Mouse (Mus musculus) thymus, adult 2 months (tissue): ENCODE measurements around the gene Fer1l4. TPM values are rescaled to one million over a fixed set of nuclear protein-coding genes. Genes with fewer than 3 reads are reported as not detected.

Experiments used
- DNase-seq: peaks from one replicate; pipeline ENCODE4 v3.0.0; 2021
- H3K27ac ChIP-seq: fragments of 200-500 bp; 2 replicates; pipeline ENCODE4 v1.5.1; 2012; ENCODE audit warnings: low read length, control low read depth; ENCODE audit not compliant: control insufficient read depth, insufficient read depth
- H3K27me3 ChIP-seq: fragments of 200-500 bp; 2 replicates; pipeline ENCODE4 v1.6.1; 2012; ENCODE audit warnings: mild to moderate bottlenecking, low read length, moderate library complexity, mixed read lengths; ENCODE audit not compliant: control insufficient read depth, insufficient read depth
- H3K36me3 ChIP-seq: fragments of 200-500 bp; 2 replicates; pipeline ENCODE4 v1.6.1; 2012; ENCODE audit warnings: mild to moderate bottlenecking, low read length, moderate library complexity; ENCODE audit not compliant: control insufficient read depth, insufficient read depth
- H3K4me1 ChIP-seq: fragments of 200-500 bp; replicated peaks from 2 replicates; pipeline ENCODE4 v1.6.1; 2012; ENCODE audit warnings: low read length; ENCODE audit not compliant: control insufficient read depth, insufficient read depth
- H3K4me3 ChIP-seq: fragments of 200-500 bp; 2 replicates; pipeline ENCODE4 v1.5.1; 2012; ENCODE audit warnings: mild to moderate bottlenecking, low read length, control low read depth, moderate library complexity; ENCODE audit not compliant: control insufficient read depth, insufficient read depth
- CTCF ChIP-seq: fragments of 200-500 bp; IDR thresholded peaks from 2 replicates; pipeline ENCODE4 v1.5.1; 2012; ENCODE audit warnings: mild to moderate bottlenecking, control low read depth, low read length, moderate library complexity, borderline replicate concordance; ENCODE audit not compliant: control insufficient read depth, poor library complexity, insufficient read depth; ENCODE audit errors: extremely low read depth
- POLR2A ChIP-seq: fragments of 200-500 bp; IDR thresholded peaks from 2 replicates; pipeline ENCODE4 v1.6.1; 2012; ENCODE audit warnings: mild to moderate bottlenecking, low read length, control low read depth, moderate library complexity; ENCODE audit not compliant: control insufficient read depth, poor library complexity, insufficient read depth; ENCODE audit errors: extremely low read depth
- WGBS: fragments of 180-500 bp; shearing (Covaris S2); methylation state at CpG from one replicate; pipeline ENCODE4 v1.1.7; 2018; 5-methylcytosine and 5-hydroxymethylcytosine counted together
- polyA plus RNA-seq: library from polyadenylated mRNA; depleted of rRNA; stranded (reverse); fragments of >200 nt; gene quantifications from 2 replicates; pipeline ENCODE4 v1.2.3, GENCODE M21; 2012

Gene Fer1l4
- polyA plus RNA-seq, 1 experiment = 0.22 TPM

DNA sequence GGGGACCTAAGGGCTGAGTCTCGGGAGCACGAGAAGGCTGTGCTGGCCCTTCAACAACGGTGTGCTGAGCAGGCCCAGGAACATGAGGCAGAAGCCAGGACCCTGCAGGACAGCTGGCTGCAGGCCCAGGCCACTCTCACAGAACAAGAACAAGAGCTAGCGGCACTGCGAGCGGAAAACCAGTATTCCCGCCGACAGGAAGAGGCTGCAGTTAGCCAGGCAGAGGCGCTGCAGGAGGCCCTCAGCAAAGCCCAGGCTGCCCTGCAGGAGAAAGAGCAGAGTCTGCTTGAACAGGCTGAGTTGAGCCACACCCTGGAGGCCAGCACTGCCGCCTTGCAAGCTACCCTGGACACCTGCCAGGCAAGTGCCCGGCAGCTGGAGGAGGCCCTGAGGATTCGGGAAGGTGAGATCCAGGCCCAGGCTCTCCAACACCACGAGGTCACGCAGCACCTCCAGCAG is 60.9 kb downstream of the Fer1l4 start:
- 96% methylated on average over 14 of the region's 14 CpGs for WGBS
- no peak overlapping the region for H3K27ac ChIP-seq
- peaks cover 32% of the 10 kb centered on the region for H3K36me3 ChIP-seq
- H3K4me1 ChIP-seq = peaks cover 25% of the 10 kb centered on the region
- H3K4me3 ChIP-seq = no peak overlapping the region
- H3K27me3 ChIP-seq = no peaks in the 10 kb centered on the region
- TF ChIP-seq CTCF = no peak
- no peak for TF ChIP-seq POLR2A
- no peak for DNase-seq

DNA sequence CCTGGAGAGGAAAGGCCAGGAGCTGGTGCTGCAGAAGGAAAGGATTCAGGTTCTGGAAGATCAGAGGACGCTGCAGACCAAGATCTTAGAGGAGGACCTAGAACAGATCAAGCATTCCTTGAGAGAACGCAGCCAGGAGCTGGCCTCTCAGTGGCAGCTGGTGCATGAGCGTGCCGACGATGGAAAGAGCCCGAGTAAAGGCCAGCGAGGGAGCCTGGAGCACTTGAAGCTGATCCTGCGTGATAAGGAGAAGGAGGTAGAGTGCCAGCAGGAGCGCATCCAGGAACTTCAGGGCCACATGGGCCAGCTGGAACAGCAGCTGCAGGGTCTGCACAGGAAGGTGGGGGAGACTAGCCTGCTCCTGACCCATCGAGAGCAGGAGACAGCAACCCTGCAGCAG is 61.6 kb downstream of the Fer1l4 start:
- peaks cover 27% of the 10 kb centered on the region for H3K36me3 ChIP-seq

DNA sequence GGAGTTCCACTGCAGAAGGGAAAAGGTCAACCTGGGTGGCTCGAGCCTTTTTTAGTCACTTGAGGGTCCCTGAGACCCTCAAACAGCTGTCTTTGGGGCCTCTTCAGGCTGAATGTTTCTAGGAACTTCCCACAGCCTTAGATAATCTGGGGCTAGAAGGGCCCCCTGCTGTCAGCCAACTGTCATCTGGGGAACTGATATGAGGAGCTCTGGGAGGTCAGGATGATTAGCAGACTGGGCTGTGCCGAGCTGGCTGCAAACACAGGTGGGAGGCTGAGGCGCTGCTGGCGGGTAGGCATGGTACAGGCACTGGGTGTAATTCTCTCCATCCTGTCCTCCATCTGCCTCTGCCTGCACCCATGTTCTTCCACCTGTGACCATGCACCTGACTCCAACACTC is 63.7 kb downstream of the Fer1l4 start:
- no peak for DNase-seq
- H3K4me1 ChIP-seq = peaks cover 47% of the 10 kb centered on the region
- TF ChIP-seq POLR2A = no peak
- H3K27ac ChIP-seq = 0 out of 2 replicates have a peak overlapping the region, but pooled peaks have one; percentile 7
- H3K4me3 ChIP-seq = no peak overlapping the region
- H3K36me3 ChIP-seq = peaks cover 16% of the 10 kb centered on the region
- WGBS = 86% methylated on average over 4 of the region's 4 CpGs
- no peaks in the 10 kb centered on the region for H3K27me3 ChIP-seq

More for the DNA sequence above, 61.6 kb downstream of the Fer1l4 start:
- H3K27ac ChIP-seq = no peak overlapping the region
- H3K4me3 ChIP-seq = no peak overlapping the region
- WGBS = 96% methylated on average over 10 of the region's 10 CpGs
- DNase-seq = no peak
- no peaks in the 10 kb centered on the region for H3K27me3 ChIP-seq
- TF ChIP-seq POLR2A (no peak), CTCF (no peak)
- H3K4me1 ChIP-seq = peaks cover 32% of the 10 kb centered on the region

DNA sequence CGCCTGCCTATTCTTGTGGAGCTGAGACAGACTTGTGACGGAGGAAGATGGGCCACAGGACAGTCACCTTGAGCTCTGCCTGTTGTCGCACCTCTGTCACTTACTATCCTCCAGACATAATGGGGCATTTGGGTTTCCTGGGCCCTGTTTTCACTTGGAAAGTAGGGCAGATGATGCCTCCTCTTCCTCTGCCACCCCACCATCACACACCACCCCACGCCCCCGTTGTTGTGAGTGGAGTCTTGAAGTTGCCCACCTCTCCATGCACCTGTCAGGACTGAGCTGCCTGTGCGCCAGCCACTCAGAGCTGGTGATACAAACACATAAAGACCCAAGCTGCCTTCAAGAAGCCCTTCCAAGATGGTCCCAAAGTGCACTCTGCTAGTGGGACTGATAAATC is 65.6 kb downstream of the Fer1l4 start:
- 62% methylated on average over 6 of the region's 6 CpGs for WGBS
- Histone ChIP-seq H3K4me3 (no peak overlapping the region), H3K4me1 (peaks cover 53% of the 10 kb centered on the region), H3K27ac (peak overlapping the region; percentile 93), H3K27me3 (no peaks in the 10 kb centered on the region), H3K36me3 (peaks cover 18% of the 10 kb centered on the region)
- TF ChIP-seq POLR2A (no peak), CTCF (no peak)
- no peak for DNase-seq

DNA sequence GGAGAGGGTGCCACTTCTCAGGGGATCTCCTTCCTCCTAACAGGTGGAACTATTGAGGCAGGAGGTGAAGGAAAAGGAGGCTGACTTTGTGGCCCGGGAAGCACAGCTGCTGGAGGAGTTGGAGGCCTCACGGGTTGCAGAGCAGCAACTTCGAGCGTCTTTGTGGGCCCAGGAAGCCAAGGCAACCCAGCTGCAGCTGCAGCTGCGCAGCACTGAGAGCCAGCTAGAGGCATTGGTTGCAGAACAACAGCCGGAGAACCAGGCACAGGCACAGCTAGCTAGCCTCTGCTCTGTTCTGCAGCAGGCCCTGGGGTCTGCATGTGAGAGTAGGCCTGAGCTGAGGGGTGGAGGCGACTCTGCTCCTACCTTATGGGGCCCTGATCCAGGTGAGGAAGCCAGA is 67.0 kb downstream of the Fer1l4 start:
- Histone ChIP-seq H3K36me3 (peaks cover 8% of the 10 kb centered on the region), H3K27me3 (no peaks in the 10 kb centered on the region), H3K4me3 (peak overlapping the region; percentile 7), H3K27ac (peak overlapping the region; percentile 93), H3K4me1 (peaks cover 56% of the 10 kb centered on the region)
- peak; percentile 18; the same call in 1 of the 2 replicates for TF ChIP-seq CTCF
- 0 out of 2 replicates have a peak, but pooled peaks have one; percentile 34 for TF ChIP-seq POLR2A
- peak; percentile 75 for DNase-seq
- WGBS = 28% methylated on average over 7 of the region's 7 CpGs

DNA sequence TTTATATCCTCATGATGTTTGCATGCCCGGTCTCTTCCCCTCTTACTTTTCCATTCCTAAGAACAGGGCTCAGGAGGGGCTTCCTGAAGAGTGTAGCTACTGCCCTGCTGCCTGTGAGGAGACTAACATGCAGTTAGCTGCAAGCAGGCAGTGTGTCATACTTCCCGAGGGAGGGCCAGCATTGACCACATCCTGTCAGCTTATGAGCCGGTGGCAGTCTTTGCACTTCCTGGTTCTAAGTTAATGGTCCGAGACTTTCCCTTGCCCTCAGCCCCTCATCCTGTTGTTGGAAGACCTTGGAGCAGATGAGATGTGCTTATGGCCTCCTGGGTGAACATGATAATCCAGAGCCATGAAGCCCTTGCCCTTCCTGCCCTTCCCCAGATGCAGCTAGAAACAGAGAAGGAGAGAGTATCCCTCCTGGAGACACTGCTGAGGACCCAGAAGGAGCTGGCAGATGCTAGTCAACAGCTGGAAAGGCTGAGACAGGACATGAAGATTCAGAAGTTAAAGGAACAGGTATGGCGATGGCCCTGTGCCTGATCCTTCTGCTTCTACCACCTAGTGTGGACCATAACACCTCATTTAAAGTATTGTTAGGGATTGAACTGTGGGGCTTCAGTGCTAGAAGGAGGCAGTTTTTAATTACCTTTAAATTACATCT is 73.3 kb downstream of the Fer1l4 start:
- H3K4me3 ChIP-seq = peak overlapping the region; percentile 22
- H3K36me3 ChIP-seq = peaks cover 15% of the 10 kb centered on the region
- no peaks in the 10 kb centered on the region for H3K27me3 ChIP-seq
- DNase-seq = peak; percentile 65
- 0 out of 2 replicates have a peak, but pooled peaks have one; percentile 25 for TF ChIP-seq POLR2A
- no peak for TF ChIP-seq CTCF
- peaks cover 41% of the 10 kb centered on the region for H3K4me1 ChIP-seq
- H3K27ac ChIP-seq = peak overlapping the region; percentile 84
- WGBS = 22% methylated on average over 5 of the region's 5 CpGs
